Mouse (Mus musculus): Measurements from ENCODE around the gene Usp28. TPM values are rescaled to one million over a fixed set of nuclear protein-coding genes. Genes with fewer than 3 reads are reported as not detected.

The Usp28 gene
- total and polyA plus RNA-seq, 3 experiments: 5.8 to 9.3 (median 7.0) TPM

DNA sequence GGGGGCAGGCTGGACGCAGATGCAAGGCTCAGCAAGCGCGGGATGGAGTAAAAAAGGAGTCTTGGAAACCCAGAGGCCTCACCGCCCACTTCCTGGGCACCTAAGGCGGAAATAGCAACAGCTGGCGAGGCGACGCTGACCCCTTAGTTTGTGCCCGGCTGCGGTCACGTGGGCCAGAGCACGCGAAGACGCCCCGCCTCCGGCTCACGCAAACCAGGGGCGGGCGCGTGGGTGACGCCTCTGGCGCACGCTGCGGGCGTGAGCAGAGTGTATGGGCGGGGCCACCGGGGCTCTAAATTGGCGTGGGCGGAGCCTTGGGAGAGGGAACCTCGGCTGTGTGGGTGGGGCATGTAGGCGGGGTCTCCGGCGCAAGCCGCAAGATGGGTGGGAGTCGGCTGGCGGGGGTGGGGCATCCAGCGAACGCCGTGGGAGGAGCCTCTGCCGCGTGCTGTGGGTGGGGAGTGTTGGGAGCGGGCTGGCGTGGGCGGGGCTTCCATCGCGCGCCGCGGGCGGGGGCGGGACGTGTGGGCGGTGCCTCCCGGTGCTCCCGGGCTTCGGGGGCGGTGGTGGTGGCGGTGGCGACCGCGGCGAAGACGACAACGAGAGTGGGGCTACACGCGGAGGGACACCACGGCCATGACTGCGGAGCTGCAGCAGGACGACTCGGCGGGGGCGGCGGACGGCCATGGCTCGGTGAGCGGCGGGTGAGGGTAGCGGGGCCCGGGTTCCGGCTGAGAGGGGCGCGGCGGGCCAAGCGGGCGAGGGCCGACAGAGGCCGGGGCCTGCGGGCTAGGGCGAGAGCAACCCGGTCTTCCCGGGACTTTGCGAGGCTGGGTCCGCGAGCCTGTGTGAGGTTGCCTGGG, at the start of gene Usp28 (continued):
- TF ChIP-seq CHD2 (IDR thresholded peaks at IDR 0.05; ENCODE audit: low read length): no peak; the same call in 1 of the 2 replicates

DNA sequence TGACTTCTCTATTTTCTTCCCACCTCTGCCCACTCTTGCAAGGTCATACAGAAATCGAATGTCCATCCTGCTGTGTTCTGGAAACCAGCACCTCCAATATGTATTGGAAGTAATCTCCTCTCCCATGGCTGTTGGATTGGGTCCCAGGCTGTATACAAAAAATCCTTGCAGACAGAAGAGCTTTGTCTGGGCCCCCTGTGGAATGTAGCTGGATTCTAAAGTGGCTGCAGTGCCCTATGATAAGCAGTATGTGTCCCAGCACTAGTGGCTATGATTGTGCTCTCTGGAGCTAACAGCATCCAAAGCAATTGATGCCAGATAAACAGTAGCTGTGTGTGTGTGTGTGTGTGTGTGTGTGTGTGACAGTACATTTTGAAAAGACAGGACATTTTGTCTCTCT, 42.8 kb upstream of the Usp28 start:
- Histone ChIP-seq H3K4me2 (ENCODE audit: insufficient read depth, low read depth, poor library complexity, severe bottlenecking) (no peak overlapping the region), H3K36me3 (replicated peaks in 1 of 2; ENCODE audit: control insufficient read depth in 1 of 2, insufficient read depth in 1 of 2, low read length in 1 of 2) (no peaks in the 10 kb centered on the region), H3K9ac (ENCODE audit: insufficient read depth, low read depth) (no peak overlapping the region), H3K4me1 (ENCODE audit: control insufficient read depth in 1 of 2, insufficient read depth in 2 of 2) (peaks cover 0 to 4% of the 10 kb centered on the region in 2 experiments; a peak in 2 of 4 replicates), H3K9me3 (replicated peaks; ENCODE audit: low read length) (no peaks in the 10 kb centered on the region), H3K4me3 (replicated peaks in 1 of 3; ENCODE audit: low read depth in 2 of 3, low read length in 2 of 3, poor library complexity in 1 of 3) (no peak overlapping the region), H3K27me3 (replicated peaks) (peaks cover 31% of the 10 kb centered on the region), H3K27ac (ENCODE audit: insufficient read depth, low read depth) (no peak overlapping the region), H3K79me2 (replicated peaks; ENCODE audit: control insufficient read depth, extremely low read depth, insufficient read depth, poor library complexity, severe bottlenecking) (no peaks in the 10 kb centered on the region)
- dilution Hi-C loops (cut with MboI; ENCODE audit: extremely low pct_ligation_motif_present, extremely low pct_unique_long_range_greater_than_20kb, low sequenced_read_pairs) (no loop called here), in situ Hi-C loops (cut with MboI; ENCODE audit: low pct_ligation_motif_present, low pct_unique_long_range_greater_than_20kb, low sequenced_read_pairs) (no loop called here)
- DNase-seq (ENCODE audit: extremely low read depth): no peak
- TF ChIP-seq NELFE (IDR thresholded peaks at IDR 0.05; ENCODE audit: low read depth, low read length) (no peak), USF1 (IDR thresholded peaks at IDR 0.05; ENCODE audit: low read depth, low read length) (no peak), IRF4 (IDR thresholded peaks at IDR 0.05; ENCODE audit: low read depth, low read length) (no peak), HCFC1 (IDR thresholded peaks at IDR 0.05; ENCODE audit: low read depth, low read length) (no peak), POLR2A (IDR thresholded peaks at IDR 0.05; ENCODE audit: low read depth, low read length) (no peak), POLR2AphosphoS2 (IDR thresholded peaks at IDR 0.05; ENCODE audit: low read depth, low read length) (no peak), JUND (conservative IDR thresholded peaks at IDR 0.05; ENCODE audit: low read depth, low read length) (no peak), ZC3H11A (IDR thresholded peaks at IDR 0.05; ENCODE audit: low read depth, low read length) (no peak), TCF12 (IDR thresholded peaks at IDR 0.05; ENCODE audit: low read depth, low read length) (no peak), MAZ (IDR thresholded peaks at IDR 0.05; ENCODE audit: low read depth, low read length) (no peak), MAFK (IDR thresholded peaks at IDR 0.05; ENCODE audit: insufficient replicate concordance, low read length) (no peak), ETS1 (conservative IDR thresholded peaks at IDR 0.05; ENCODE audit: low read depth, low read length) (no peak), SIN3A (IDR thresholded peaks at IDR 0.05; ENCODE audit: low read length) (no peak), ZMIZ1 (IDR thresholded peaks at IDR 0.05; ENCODE audit: low read depth, low read length) (no peak), CTCF (conservative IDR thresholded peaks at IDR 0.05 in 1 of 2, IDR thresholded peaks at IDR 0.05 in 1 of 2; ENCODE audit: low read depth in 2 of 2, low read length in 2 of 2) (no peak), UBTF (IDR thresholded peaks at IDR 0.05; ENCODE audit: low read depth, low read length) (no peak), MAX (IDR thresholded peaks at IDR 0.05; ENCODE audit: low read length) (no peak), TBP (conservative IDR thresholded peaks at IDR 0.05; ENCODE audit: low read depth, low read length) (no peak), NRF1 (IDR thresholded peaks at IDR 0.05; ENCODE audit: low read depth, low read length) (no peak), E2F4 (IDR thresholded peaks at IDR 0.05; ENCODE audit: insufficient replicate concordance, low read depth, low read length) (no peak)

All from CH12.LX (cell line).